Mouse (Mus musculus): ENCODE results near the gene Mrtfa.

Gene Mrtfa

GRCm38 (mm10) chr15:81154846-81155624, 35.5 kb downstream of the Mrtfa start:
- no peak for DNase-seq

GRCm38 (mm10) chr15:81141956-81142576, 48.5 kb downstream of the Mrtfa start:
- no peak for DNase-seq

GRCm38 (mm10) chr15:81140004-81140403, 50.6 kb downstream of the Mrtfa start:
- DNase-seq: no peak

GRCm38 (mm10) chr15:81137298-81137697, 53.3 kb downstream of the Mrtfa start:
- no peak for DNase-seq

GRCm38 (mm10) chr15:81133781-81134180, 56.8 kb downstream of the Mrtfa start:
- DNase-seq: no peak

GRCm38 (mm10) chr15:81131152-81131551, 59.4 kb downstream of the Mrtfa start:
- DNase-seq: no peak

- no peak for DNase-seq
These were observed 60.6 kb downstream of the Mrtfa start for GRCm38 (mm10) chr15:81129970-81130369.

GRCm38 (mm10) chr15:81128155-81128838, 62.3 kb downstream of the Mrtfa start:
- DNase-seq: no peak

GRCm38 (mm10) chr15:81124282-81124681, 66.3 kb downstream of the Mrtfa start:
- DNase-seq: no peak

GRCm38 (mm10) chr15:81123122-81123521, 67.4 kb downstream of the Mrtfa start:
- no peak for DNase-seq

- no peak for DNase-seq
These were observed 68.0 kb downstream of the Mrtfa start for GRCm38 (mm10) chr15:81122535-81122934.

- DNase-seq: no peak
These were observed 68.5 kb downstream of the Mrtfa start for GRCm38 (mm10) chr15:81122078-81122477.

- DNase-seq: no peak
These were observed 69.6 kb downstream of the Mrtfa start for GRCm38 (mm10) chr15:81120946-81121345.

- DNase-seq: no peak
These were observed 70.4 kb downstream of the Mrtfa start for GRCm38 (mm10) chr15:81120140-81120539.

GRCm38 (mm10) chr15:81118226-81118625, 72.3 kb downstream of the Mrtfa start:
- no peak for DNase-seq

GRCm38 (mm10) chr15:81112589-81112988, 78.0 kb downstream of the Mrtfa start:
- DNase-seq: no peak

- no peak for DNase-seq
These were observed 80.2 kb downstream of the Mrtfa start for GRCm38 (mm10) chr15:81110315-81110714.

- peak; percentile 43 for DNase-seq
These were observed 84.6 kb downstream of the Mrtfa start for GRCm38 (mm10) chr15:81105962-81106361.

- DNase-seq: no peak
These were observed 85.8 kb downstream of the Mrtfa start for GRCm38 (mm10) chr15:81104585-81105259.

GRCm38 (mm10) chr15:81103500-81103899, 87.1 kb downstream of the Mrtfa start:
- no peak for DNase-seq

- no peak for DNase-seq
These were observed 88.2 kb downstream of the Mrtfa start for GRCm38 (mm10) chr15:81102274-81102879.

- no peak for DNase-seq
These were observed 89.2 kb downstream of the Mrtfa start for GRCm38 (mm10) chr15:81101316-81101715.

- no peak for DNase-seq
These were observed 91.3 kb downstream of the Mrtfa start for GRCm38 (mm10) chr15:81099269-81099668.
